18 mouse cellular contexts compared by ENCODE assay signal in genomic region chr7:72218048-72218447, GRCm38 (mm10).
"Had no signal": no experiment of that assay in that cellular context is flagged by ENCODE, and none has a peak within 500 bp of the region (broad histone marks: within the 10 kb centered on the region; RNA-seq: fewer than 3 reads in every experiment).

No protein-coding gene starts in this region.

- H3K36me3 ChIP-seq: liver, embryonic 15.5 days; lung, embryonic 15.5 days; midbrain, embryonic 12.5 days; neural tube, embryonic 12.5 days; stomach, embryonic 15.5 days had no signal

- DNase-seq: liver, postnatal 0 days; lung, postnatal 14 days; lung, postnatal 36 days; midbrain, embryonic 14.5 days; right cerebral cortex, postnatal 14 days; thymus, adult 2 months; thymus, postnatal 25 days; thymus, postnatal 4 days had no signal

- H3K9me3 ChIP-seq: liver, embryonic 15.5 days; lung, embryonic 15.5 days; megakaryocyte, embryonic 14.5 days; midbrain, embryonic 12.5 days; neural tube, embryonic 12.5 days; stomach, embryonic 15.5 days had no signal

- H3K4me3 ChIP-seq: liver, embryonic 15.5 days; lung, embryonic 15.5 days; megakaryocyte, embryonic 14.5 days; midbrain, embryonic 12.5 days; neural tube, embryonic 12.5 days; stomach, embryonic 15.5 days had no signal

- H3K27ac ChIP-seq: liver, embryonic 15.5 days; macrophage; midbrain, embryonic 12.5 days; neural tube, embryonic 12.5 days; stomach, embryonic 15.5 days; stomach, postnatal 0 days had no signal

- H3K4me2 ChIP-seq: liver, embryonic 15.5 days; lung, embryonic 15.5 days; midbrain, embryonic 12.5 days; neural tube, embryonic 12.5 days; stomach, embryonic 15.5 days had no signal

- H3K4me1 ChIP-seq: liver, embryonic 15.5 days; megakaryocyte, embryonic 14.5 days; midbrain, embryonic 12.5 days; neural tube, embryonic 12.5 days; stomach, embryonic 15.5 days had no signal

- ATAC-seq: liver, postnatal 0 days; lung, postnatal 0 days; midbrain, embryonic 16.5 days had no signal

- H3K27me3 ChIP-seq: liver, embryonic 15.5 days; lung, embryonic 15.5 days; megakaryocyte, embryonic 14.5 days; midbrain, embryonic 12.5 days; neural tube, embryonic 12.5 days; stomach, embryonic 15.5 days had no signal

- H3K9ac ChIP-seq: liver, embryonic 15.5 days; liver, postnatal 0 days; lung, embryonic 15.5 days; midbrain, embryonic 12.5 days; neural tube, embryonic 12.5 days; stomach, embryonic 15.5 days had no signal
